Mouse (Mus musculus) retina, postnatal 7 days (tissue): ENCODE measurements around the gene Rora.

ENCODE experiments used
- DNase-seq: peaks from one replicate; pipeline ENCODE4 v3.0.0-alpha.2; 2012; ENCODE audit warnings: low read depth, low spot score

Rora gene

DNA sequence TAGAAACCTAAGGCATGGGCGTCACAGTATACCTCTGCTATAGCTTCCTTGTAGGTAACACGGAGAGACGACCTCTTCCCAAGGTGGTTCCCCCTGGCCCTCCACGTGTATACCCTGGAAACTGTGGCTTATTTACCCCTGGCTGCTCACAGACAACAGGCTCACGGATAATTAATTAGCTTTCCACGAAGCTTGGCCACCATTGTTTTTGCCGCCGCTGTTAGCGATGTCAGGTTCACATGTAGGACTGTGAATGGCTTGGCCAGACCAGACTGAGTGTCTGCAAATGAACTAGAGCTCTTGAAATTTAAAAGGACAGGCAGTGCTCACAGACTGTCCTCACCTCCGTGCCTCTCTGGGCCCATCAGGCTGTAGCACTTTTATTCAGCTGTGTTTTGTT, 483.8 kb downstream of the Rora start:
- DNase-seq = no peak

DNA sequence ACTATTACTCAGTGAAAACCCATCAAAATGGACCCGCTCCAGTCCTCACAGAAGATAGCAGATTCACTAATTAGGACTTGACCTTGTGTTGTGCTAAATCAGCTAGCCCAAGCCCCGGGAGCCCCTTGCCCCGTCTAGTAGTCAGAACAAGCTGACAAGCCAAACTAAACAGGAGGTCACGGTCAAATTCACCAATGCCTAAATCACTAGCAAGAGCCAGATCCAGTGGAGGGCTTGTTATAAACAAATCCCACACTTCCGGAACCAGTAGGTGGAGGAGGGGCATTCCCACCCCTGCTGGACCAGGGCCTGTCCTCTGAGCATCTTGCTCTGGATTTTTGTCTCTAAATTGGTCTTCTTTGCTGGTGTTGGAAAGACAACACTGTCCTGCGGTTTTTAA, 486.6 kb downstream of the Rora start:
- no peak for DNase-seq

DNA sequence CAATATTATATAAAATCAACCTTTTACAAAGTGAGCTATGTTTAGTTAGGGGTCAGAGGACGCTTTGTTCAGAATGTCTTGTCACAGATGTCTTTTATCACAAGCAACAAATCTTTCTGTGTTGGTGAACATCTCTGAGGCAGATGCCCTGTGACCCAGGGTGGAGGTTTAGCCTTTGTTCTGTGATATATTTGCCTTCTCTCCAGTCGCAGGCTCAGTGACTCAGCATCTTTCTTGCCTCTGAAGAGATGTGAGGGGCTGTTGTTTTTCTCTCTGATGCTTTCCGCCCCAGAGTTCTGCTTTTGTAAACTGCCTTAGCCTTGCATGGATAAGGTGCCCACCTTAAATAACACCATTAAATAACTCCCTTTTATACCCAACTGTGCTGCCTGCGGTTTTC, 488.3 kb downstream of the Rora start:
- no peak for DNase-seq

DNA sequence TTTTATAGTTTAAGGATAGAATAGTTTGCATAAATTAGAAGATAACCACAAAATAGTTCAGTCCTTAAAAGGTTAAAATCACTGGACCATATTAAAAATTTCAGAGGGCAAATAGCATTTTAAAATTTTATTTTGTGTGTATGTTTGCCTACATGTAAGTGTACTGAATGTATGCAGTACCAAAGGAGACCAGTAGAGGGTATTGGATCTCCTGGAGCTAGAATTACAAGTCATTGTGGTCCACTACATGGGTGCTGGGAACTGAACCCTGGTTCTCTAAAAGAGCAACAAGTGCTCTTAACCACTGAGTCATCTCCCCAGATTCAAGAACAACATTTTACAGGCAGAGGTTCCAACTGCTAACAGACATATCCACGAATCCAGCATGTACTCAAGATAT, 493.4 kb downstream of the Rora start:
- no peak for DNase-seq

DNA sequence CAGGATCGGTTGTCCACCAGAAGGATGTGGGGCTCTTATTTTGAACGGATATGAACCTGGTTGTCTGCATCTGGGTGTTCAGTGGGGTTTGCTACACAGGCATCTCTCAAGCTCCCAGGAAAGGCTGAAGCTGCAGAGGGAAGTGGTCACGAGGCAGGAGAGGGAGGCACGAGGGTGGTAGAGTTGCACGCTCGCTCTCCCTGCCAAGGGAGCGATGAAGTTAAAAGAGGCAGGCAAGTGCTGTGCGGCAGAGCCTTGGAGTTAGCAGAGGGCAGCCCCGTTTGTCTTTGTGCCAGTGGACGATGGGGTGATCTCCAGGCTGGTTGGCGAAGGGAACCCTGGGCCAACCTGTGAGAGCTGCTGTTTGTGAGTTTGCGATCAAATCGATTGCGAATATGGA, 496.6 kb downstream of the Rora start:
- DNase-seq = no peak

DNA sequence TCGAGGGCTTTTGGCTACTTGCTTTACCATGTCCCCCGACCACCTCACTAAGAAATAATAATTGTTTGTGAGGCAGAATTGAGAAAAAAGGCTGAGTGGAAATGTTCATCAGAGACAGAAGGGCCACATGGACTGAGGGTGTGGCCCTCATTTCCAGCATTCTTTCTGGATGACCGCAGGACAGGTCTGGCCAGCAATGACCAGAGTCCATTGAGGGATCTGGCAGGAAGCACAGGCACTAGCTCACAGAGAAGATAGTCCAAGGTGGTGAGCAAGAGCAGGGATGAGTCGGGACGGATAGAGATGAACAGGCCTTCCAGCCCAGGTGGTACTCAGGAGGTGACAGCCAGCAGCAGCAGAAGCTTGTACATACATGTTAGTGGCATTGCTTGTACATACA, 501.1 kb downstream of the Rora start:
- DNase-seq = no peak

DNA sequence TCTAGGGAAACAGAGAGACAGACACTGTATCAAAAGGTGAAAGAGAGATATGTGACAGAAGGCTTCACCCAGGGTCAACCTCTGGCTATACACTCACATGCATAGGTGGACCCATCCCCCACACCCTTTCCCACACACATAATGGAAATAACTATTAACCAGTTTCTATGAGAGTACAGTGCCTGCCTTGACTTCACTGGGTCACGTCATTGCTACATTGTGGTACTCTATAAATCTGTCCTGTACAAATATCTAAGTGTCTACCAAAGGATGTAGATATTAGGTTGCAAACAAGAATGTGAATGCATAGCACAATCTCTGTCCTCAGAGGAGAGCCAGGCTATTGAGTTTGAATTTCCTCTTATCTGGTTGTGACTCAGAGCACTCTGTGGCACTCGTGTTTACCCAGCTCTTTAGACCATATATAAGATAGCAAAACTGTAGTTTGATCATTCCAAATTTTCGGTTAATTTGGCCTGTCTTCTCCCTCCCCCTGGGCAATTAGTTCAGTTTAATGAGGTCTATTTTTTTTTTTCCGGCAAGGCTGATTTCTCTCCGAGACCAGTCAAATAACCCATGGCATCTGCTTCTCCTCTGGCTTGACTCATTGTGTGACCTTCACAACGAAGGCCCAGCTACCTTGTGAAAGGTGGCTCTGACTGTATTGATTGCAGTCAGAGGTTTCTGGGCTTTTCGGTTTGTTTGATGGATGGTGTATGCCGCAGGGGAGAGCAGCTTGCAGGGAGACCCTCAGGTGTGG, 502.4 kb downstream of the Rora start:
- DNase-seq = no peak

DNA sequence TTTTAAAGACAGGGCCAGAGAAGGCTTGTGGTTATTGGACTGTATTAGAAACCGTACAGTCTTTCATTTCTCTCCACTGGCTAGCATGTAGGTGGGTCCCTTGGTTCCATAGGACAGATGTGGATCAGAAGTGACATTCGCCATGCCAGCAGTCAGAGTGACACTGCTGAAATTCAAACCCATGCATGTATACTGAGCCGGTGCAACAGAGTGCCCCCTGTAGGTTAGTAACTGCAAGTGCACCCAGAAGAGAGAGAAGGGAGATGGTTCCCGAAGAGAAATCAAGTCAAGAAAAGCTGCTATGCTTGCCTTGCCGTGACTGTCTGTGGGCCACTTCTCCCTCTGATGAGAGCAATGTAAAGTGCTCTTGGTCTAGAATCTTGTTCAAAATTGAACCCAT, 507.2 kb downstream of the Rora start:
- no peak for DNase-seq

DNA sequence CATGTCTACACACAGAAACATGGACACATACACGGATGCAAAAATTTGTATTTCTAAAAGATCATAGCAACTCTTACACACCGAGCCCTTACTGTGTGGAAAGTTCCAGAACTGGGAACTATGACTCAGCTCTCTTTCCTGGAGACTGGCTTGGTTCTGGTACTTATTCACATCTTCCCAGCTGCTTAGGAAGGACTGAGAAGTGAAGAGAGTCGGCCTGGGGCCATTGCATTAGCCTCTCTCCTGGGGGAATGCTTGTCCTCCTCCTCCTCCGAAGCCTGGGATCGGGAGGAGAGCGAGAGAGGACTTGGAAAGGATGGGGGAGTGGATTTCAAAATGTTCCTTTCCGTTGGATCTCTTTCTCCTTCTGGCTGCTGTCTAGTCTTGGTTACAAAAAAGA, 511.1 kb downstream of the Rora start:
- DNase-seq = no peak

DNA sequence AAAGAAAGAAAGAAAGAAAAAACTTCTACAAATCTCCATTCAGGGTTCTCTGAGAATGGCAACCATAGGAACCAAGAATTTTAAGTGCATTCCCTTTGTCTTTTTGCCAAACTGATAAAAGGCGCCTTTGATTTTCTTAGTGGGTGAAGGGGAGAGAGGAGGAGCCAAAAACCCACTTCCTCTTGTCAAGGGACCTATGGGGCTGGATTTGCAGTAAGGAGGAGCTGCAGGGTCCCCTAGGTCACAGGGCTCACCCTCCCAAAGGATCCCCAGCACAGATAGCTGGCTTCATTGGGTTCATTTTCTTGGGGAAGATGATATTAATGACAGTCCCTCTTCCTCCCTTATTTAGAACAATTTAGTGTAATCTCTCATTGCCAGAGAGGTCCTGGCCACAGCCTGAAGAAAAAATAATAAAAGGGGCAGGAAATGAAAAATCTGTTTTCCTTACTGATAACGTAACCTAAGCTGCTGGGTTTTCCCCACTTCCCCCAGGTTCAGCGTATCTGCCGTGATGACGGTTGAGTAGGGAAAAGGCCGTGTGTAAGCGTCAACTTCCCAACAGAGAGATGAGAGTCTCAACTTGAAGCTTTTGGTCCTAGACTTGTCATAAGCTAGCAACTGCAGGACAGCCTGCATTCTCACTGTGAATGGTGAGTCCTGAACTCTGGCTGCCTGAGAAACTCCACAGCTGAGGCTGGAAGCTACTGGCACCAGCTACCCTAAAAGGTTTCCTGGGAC, 511.7 kb downstream of the Rora start:
- DNase-seq = no peak

DNA sequence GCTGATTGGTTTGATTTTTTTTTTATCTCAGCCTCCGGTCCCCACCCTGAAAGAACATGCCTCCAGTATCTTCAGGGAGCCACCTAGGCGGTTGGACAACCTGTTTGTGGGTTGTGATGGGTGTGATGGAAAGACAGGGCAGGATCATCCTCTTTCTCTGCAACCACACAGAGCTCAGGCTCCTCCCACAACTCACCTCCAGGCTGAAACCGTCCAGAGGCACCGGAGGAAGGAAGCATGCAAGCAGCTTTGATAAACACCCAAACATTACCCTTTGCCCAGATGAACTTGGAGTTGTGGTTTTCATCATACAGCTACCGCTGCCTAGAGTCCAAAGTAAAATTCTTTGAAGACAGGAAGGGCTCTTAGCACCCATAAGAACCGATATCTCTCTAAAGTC, 520.5 kb downstream of the Rora start:
- no peak for DNase-seq

DNA sequence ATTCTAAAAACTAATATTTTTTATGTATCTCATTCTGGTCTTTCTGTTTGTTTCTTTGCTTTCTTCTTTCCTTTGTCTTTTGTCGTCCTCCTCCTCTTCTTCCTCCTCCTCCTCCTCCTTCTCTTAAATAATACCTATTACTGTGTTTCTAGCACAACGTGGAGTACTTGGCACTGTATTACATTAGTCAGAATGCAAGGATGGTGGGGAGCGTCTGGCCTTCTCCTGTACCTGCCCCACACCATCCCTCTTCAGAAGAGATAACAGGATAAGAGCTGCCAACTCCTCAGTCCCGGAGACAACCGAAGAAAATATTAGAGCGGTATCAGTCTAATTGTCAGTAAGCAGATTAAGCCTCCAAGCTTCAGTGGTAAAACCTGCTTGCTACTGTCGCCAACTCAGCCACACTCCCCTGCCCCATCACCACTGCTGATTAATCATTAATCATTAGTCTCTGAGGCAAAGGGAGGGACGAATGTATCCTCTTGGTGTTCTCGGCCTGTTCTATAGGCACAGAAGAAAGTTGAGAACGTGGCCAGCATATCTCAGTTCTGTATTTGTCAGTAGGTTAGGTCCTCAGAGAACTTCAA, 521.0 kb downstream of the Rora start:
- no peak for DNase-seq

DNA sequence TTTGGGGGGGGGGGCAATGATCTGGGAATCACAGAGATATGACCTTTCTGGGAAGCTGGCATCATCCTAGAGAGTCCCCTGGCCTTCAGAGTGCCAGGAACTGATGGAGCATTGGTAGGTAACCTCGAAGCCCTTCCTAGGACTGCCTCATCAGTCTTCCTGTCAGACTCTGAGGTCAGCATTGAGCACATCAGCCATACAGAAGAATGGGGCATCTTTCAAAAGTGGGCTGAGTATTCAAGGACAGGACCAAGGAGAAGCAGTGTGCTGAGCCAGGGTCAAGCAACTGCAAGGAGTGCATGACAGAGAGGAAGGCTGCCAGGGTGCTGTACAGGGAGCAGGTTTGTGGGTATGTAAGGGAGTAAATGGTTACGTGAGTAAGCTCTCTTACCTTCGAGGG, 523.4 kb downstream of the Rora start:
- DNase-seq = no peak

DNA sequence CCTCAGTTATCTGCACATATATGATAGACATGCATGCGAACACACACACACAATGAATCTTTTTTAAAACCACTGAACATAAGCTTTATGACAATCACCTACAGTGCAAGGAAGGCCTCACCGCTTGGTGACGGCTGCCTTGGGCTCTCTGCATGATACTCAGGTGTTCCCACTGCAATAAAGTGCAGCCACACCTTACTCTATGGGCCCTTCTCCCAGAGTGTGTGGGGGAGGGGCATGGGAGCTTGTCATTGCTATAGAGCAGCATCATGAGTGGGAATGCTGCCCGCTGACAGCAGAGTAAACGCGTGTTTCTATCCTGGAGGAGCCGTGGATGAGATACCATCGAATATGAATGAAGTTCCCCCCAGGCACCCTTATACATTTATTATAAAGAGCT, 525.6 kb downstream of the Rora start:
- no peak for DNase-seq

DNA sequence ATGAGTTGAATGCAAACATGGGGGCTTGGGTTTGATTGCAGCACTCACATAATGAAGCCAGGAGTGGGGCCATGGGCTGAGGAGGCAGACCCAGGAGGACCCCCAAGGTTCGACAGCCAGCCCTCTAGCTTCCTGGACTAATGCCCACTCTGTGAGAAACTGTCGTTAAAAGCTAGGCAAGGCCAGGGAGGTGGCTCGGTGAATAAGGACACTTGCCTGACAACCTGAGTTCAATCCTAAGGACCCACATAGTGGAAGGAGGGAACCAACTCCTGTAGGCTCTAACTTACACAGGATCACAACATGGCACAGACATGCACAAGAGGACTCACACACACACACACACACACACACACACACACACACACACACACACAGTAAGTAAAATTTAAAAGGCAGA, 527.4 kb downstream of the Rora start:
- DNase-seq = no peak

DNA sequence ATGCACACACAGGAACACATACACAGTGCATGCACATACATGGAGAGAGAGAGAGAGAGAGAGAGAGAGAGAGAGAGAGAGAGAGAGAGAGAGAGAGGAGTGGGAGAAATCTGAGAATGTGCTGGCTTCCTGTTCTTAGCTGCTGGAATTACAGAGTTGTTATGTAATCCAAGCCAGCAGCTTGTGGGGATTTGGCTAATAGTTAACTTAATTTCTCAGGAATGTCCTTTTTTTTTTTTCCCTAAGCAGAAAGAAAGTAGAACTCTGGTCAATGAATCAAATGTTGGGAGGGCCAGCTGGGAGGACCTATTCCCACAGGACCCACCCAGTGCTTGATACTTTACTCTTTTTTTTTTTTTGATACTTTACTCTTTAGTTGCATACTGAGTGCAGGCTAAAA, 527.8 kb downstream of the Rora start:
- DNase-seq = no peak

DNA sequence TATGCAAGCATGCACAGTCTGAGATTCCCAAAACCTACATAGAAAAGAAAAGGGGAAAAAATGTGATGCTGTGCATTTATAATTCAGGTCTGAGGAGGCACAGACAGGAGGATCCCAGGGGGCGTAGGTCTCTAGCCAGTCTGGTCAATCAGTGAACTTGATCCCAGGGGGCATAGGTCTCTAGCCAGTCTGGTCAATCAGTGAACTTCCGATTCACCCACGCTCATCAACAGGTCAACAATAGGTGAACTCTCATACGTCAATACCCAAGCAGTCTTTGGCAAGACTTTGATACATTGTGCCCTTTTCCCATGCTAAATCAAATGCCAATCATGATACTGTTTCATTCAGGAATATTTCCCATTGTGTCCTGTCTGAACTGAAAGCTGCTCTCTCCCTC, 530.3 kb downstream of the Rora start:
- DNase-seq = no peak

DNA sequence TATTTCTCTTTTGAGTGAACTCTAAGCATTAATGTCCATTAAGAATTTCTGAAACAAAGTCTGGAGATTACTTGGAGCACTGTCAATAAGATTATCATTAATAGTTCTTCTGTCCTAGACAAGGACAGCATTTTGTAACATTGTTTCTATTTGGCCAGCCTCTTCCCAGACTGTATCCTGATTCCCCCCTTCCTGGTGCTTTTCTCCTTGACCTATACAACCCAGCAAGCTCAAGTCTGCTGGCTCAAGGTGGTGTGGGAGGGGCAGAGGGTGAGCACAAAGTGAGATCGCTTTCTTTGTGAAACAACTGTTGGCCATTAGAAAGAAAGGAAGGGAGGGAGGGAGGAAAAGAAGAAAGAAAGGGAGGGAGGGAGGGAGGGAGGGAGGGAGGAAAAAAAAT, 537.1 kb downstream of the Rora start:
- no peak for DNase-seq

DNA sequence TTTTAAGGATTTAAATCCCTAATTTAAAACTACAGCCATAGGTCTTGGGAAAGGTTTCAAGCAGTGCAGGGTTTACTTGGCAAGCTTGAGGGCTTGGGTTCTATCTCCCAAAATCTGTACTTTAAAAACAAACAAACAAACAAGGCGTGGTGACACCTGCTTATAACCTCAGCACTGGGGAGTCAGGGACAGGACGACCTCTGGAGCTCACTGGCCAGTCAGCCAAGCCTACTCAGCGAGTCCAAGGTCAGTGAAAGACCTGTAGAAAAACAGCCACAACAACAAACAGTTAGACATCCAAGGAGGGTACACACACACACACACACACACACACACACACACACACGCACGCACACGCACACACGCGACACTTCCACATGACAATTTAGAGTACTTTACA, 538.9 kb downstream of the Rora start:
- no peak for DNase-seq

DNA sequence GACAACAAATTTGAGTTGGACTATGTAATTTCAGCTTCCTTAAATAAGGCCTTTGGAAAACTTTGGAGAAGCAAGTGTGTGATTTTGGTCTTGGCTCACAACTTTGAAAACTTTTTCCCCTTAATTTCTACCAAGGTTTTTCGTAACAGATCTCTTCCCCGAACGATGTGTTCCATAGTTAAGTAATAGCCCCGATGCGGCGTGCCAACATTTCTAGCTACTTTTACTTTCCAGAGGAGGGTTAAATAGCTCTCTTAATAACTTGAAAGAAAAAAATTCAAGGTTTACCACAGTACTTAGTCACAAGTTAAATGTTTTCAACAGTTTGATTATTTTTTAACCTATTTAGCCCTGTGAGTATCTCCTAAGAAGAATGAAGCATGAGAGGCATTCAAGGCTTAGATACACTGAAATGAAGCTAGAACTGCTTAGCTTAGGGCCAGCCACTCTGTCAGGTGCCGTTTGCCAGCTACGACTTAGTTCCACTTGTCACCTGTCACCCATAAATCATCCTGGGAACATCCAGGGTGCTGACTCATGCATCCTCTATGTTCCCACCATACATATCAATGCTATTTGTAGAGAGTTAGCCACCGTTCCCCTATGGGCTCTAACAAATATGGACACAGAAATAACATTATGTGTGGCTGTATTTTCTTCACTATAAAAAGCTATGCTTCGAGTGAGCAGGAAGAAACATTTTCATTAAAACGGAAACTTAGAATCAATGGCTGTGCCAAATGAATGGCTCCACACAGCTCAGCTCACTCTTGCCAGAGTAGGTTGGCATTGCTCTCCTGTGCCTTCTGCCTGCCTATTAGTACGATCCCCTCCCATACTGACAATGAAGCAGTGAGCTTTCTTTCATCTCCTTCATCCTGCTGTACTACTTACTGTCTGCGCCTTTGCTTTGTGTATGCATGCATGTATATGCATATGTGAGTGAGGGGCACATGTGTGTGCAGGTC, 541.3 kb downstream of the Rora start:
- no peak for DNase-seq

DNA sequence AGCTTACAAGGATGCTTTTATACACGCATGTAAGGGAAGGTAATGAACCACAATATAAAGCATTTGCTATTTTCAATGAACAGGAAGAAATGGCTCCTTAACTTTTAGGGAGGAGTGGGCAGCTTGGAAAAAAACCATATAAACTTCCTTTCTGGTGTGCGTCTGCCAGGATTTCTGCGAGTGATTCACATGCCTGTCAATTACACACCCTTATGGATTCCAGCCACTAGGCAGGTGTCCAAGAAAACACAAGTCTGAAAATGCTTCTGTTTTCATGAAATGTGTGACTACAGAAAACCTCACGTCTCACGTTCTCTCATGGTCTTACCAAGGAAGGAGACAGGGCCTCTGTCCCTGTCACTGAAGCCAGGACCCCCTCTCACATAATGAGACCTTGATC, 560.2 kb downstream of the Rora start:
- DNase-seq = no peak

DNA sequence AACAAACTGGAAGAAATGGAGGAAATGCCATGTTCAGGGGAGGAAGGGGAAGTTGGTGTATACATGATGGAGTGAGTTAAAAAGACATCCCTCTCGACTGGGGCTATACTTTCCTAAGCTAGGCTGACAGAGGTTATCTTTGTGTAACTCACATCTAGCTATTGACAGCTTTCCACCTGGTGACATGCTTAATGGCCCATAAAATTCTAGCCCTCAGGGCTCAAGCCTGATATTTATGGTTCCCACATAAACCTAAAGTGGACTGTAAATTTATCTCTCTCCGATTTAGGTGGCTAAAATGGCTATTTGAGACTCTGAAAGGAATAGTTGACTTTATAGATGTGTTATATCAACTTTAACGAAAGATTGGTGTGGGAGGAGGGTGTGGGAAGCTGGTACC, 571.3 kb downstream of the Rora start:
- DNase-seq = no peak
